Mouse (Mus musculus): ENCODE results near the gene Gm9049.
A peak's percentile ranks its signal among the peaks of the same experiment; 100 is the strongest.

DNA sequence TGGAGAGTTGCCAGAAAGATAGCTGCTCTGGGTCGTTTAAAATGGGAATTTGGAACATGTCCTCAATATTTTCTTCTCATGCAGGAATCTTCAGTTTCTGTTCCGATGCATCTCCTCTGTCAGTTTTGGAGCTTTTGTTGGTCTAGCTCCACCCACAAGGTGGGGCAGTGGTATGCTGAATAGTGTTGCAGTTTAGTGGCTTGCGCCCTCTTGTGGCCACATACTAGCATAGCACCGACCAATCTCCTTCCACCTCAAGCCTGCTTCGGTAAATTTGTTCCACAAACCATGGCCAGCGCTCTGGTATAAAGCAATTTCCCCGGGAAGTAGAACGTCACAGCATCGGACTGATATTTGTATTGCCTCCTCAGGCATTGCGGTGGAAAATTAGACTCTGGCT, 16.5 kb upstream of the Gm9049 start:
- TF ChIP-seq CTCF (conservative IDR thresholded peaks at IDR 0.05; ENCODE audit: low read length) = peak; percentile 87
- TF ChIP-seq POU5F1 (IDR thresholded peaks at IDR 0.05; ENCODE audit: borderline replicate concordance, low read length) = no peak
- TF ChIP-seq NANOG (IDR thresholded peaks at IDR 0.05; ENCODE audit: borderline replicate concordance, low read length) = no peak

Data from E14TG2a.4 (cell line).